Mouse (Mus musculus) urinary bladder, postnatal 10 days (tissue): ENCODE results near the gene Derl2.

ENCODE experiments used
- DNase-seq: peaks from one replicate; pipeline ENCODE4 v3.0.0; 2022; ENCODE audit warnings: low spot score

The Derl2 gene

GRCm38 (mm10) chr11:70982030-70982429 lies 37.6 kb downstream of the Derl2 start:
- DNase-seq: no peak

- DNase-seq: no peak
Observed at GRCm38 (mm10) chr11:70980751-70981510, 38.7 kb downstream of the Derl2 start.

GRCm38 (mm10) chr11:70980232-70980631 lies 39.4 kb downstream of the Derl2 start:
- DNase-seq: no peak

- DNase-seq: no peak
Observed at GRCm38 (mm10) chr11:70977293-70977692, 42.3 kb downstream of the Derl2 start.

- DNase-seq: no peak
Observed at GRCm38 (mm10) chr11:70975193-70975592, 44.4 kb downstream of the Derl2 start.

- no peak for DNase-seq
Observed at GRCm38 (mm10) chr11:70973947-70974346, 45.7 kb downstream of the Derl2 start.

GRCm38 (mm10) chr11:70972586-70972985 lies 47.1 kb downstream of the Derl2 start:
- DNase-seq: no peak

- no peak for DNase-seq
Observed at GRCm38 (mm10) chr11:70970560-70971540, 48.8 kb downstream of the Derl2 start.

GRCm38 (mm10) chr11:70969821-70970559 lies 49.7 kb downstream of the Derl2 start, which contains the start of the genes Nup88 and Rpain:
Gene Nup88 (minus strand): TSS chr11:70969973.
Gene Rpain (plus strand): TSS chr11:70970213.
- peak; percentile 59 for DNase-seq

GRCm38 (mm10) chr11:70969271-70969794 lies 50.3 kb downstream of the Derl2 start:
- DNase-seq: no peak

GRCm38 (mm10) chr11:70964222-70964907 lies 55.3 kb downstream of the Derl2 start:
- DNase-seq: no peak

- DNase-seq: no peak
Observed at GRCm38 (mm10) chr11:70960786-70961554, 58.7 kb downstream of the Derl2 start.
